Mouse (Mus musculus) midbrain, embryonic 15.5 days (tissue): Measurements from ENCODE around the gene Adamts14. TPM values are rescaled to one million over a fixed set of nuclear protein-coding genes. Genes with fewer than 3 reads are reported as not detected.
A peak's percentile ranks its signal among the peaks of the same experiment; 100 is the strongest.

Experiments used
- ATAC-seq: fragments of 200-750 bp; cut with Nextera tagmentation; replicated peaks from 2 replicates; pipeline ENCODE4 v1.8.0; 2017; ENCODE audit warnings: moderate TSS enrichment
- H3K27ac ChIP-seq: fragments of 300-500 bp; sonication (generic); 2 replicates; pipeline ENCODE4 v1.5.1; 2015; ENCODE audit warnings: mild to moderate bottlenecking, inconsistent platforms
- H3K27me3 ChIP-seq: fragments of 300-500 bp; sonication (generic); replicated peaks from 2 replicates; pipeline ENCODE4 v1.6.1; 2015; ENCODE audit warnings: inconsistent platforms
- H3K36me3 ChIP-seq: fragments of 300-500 bp; sonication (generic); replicated peaks from 2 replicates; pipeline ENCODE4 v1.6.1; 2015; ENCODE audit warnings: inconsistent platforms
- H3K4me1 ChIP-seq: fragments of 300-500 bp; sonication (generic); 2 replicates; pipeline ENCODE4 v1.6.1; 2015; ENCODE audit warnings: inconsistent platforms
- H3K4me2 ChIP-seq: fragments of 300-500 bp; sonication (generic); 2 replicates; pipeline ENCODE4 v1.6.1; 2015; ENCODE audit warnings: inconsistent platforms, mild to moderate bottlenecking, moderate library complexity
- H3K4me3 ChIP-seq: fragments of 300-500 bp; sonication (generic); 2 replicates; pipeline ENCODE4 v1.5.1; 2015; ENCODE audit warnings: mild to moderate bottlenecking, inconsistent platforms
- H3K9ac ChIP-seq: fragments of 300-500 bp; sonication (generic); 2 replicates; pipeline ENCODE4 v1.6.1; 2015; ENCODE audit warnings: mild to moderate bottlenecking, inconsistent platforms
- H3K9me3 ChIP-seq: fragments of 300-500 bp; sonication (generic); 2 replicates; pipeline ENCODE4 v1.6.1; 2016; ENCODE audit warnings: inconsistent platforms
- WGBS: fragments of 180-500 bp; shearing (Covaris S2); methylation state at CpG from one replicate; pipeline ENCODE4 v1.1.7; 2015; ENCODE audit warnings: mixed read lengths; 5-methylcytosine and 5-hydroxymethylcytosine counted together
- polyA plus RNA-seq: library from polyadenylated mRNA; unstranded; fragments of >200 nt; fragmentation: Nextera tagmentation; extraction: Ambion mirVana; gene quantifications from 2 replicates; pipeline ENCODE4 v1.2.1, GENCODE M21; 2015

Gene Adamts14
- polyA plus RNA-seq, 1 experiment from 2014 or later, result 0.43 TPM

DNA sequence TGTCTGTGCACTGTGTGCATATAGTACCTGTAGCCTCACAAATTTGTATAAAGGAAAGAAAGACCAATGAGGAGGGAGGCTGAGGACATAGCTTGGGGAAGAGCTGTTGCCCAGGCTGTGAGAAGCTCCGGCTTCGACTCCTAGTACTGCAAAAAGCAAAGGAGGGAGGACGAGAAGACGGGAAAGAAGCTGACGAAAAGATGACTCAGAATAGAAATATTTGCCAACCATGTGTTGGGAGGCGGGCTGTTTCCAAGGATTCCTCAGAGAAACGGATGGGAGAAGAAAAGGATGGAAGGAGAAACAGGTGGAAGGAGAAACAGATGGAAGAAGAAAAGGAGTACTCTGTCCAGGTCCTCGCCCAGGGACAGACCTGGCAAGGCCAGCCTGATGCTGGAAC, 21.0 kb upstream of the Adamts14 start:
- WGBS, result 83% methylated on average over 8 of the region's 8 CpGs
- Histone ChIP-seq H3K4me1 (no peaks in the 10 kb centered on the region), H3K9me3 (no peaks in the 10 kb centered on the region), H3K27me3 (no peaks in the 10 kb centered on the region), H3K9ac (no peak overlapping the region), H3K4me2 (no peak overlapping the region), H3K27ac (no peak overlapping the region), H3K36me3 (no peaks in the 10 kb centered on the region), H3K4me3 (no peak overlapping the region)
- ATAC-seq, result no peak

DNA sequence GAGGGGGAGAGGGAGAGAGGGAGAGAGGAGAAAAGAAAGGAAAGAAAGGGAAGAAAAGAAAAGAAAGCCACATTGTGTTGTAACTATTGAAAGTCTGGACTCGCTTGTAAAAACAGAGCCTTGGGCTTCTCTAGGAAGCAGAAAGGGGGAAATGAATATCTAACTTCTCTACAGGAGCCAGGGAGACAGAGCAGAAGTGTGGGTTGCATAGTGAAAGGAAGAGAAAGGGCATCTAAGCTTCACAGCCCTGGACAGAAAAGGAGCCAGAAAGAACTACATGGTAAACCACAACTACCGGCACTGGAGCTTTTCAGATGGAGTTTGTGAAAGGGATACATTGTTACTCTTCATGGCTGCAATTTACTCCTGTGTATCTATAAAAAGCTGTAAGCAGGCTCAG, 17.2 kb upstream of the Adamts14 start:
- Histone ChIP-seq H3K27ac (no peak overlapping the region), H3K27me3 (no peaks in the 10 kb centered on the region), H3K4me2 (no peak overlapping the region), H3K9me3 (no peaks in the 10 kb centered on the region), H3K4me3 (no peak overlapping the region), H3K9ac (no peak overlapping the region), H3K4me1 (no peaks in the 10 kb centered on the region), H3K36me3 (no peaks in the 10 kb centered on the region)
- ATAC-seq, result no peak
- WGBS, result 28% methylated on average over 2 of the region's 2 CpGs

DNA sequence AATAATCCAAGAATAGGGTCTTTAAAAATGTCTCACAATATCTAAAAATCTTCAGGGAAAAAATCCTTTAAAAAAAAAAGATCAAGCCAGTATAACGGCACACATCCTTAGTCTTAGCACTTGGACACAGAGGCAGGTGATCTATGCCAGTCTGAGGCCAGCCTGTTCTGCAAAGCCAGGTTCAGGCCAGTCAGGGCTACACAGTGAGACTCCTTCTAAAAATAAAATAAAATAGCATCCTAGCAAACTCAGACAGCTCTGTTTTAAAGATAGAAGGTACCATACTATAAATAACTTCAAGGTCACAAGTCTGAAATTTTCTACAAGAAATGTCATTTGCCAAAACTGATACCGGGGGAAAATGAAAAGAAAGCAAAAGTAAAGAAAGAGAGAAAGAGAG, 16.8 kb upstream of the Adamts14 start:
- ATAC-seq, result no peak

DNA sequence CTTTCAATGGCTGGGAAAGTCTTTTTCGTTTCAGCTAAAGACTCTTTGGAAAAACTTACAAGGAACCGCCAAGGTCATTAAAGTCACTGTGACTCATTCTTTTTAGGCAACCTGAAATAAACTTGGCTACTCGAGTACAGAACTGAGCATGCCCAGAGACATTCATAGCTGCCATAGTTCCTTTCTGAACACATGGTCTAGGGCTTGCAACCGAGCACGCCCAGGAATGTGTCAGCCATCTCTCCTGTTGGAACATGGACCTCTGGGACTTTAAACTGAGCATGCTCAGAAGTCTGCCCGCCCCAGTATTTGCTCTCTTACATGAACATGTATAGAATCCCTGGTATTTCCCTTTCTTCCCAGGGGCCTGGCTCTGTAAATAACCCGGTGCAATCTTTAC, 13.0 kb upstream of the Adamts14 start:
- no peak for ATAC-seq
- Histone ChIP-seq H3K27me3 (no peaks in the 10 kb centered on the region), H3K9me3 (no peaks in the 10 kb centered on the region), H3K4me1 (no peaks in the 10 kb centered on the region), H3K27ac (no peak overlapping the region), H3K36me3 (no peaks in the 10 kb centered on the region), H3K4me3 (no peak overlapping the region), H3K4me2 (no peak overlapping the region), H3K9ac (no peak overlapping the region)
- WGBS, result 57% methylated on average over 7 of the region's 7 CpGs

More for the DNA sequence above, 16.8 kb upstream of the Adamts14 start:
- Histone ChIP-seq H3K27me3 (no peaks in the 10 kb centered on the region), H3K9ac (no peak overlapping the region), H3K4me1 (no peaks in the 10 kb centered on the region), H3K9me3 (no peaks in the 10 kb centered on the region), H3K4me3 (no peak overlapping the region), H3K27ac (no peak overlapping the region), H3K36me3 (no peaks in the 10 kb centered on the region), H3K4me2 (no peak overlapping the region)
- WGBS, result 78% methylated on average over 2 of the region's 2 CpGs

DNA sequence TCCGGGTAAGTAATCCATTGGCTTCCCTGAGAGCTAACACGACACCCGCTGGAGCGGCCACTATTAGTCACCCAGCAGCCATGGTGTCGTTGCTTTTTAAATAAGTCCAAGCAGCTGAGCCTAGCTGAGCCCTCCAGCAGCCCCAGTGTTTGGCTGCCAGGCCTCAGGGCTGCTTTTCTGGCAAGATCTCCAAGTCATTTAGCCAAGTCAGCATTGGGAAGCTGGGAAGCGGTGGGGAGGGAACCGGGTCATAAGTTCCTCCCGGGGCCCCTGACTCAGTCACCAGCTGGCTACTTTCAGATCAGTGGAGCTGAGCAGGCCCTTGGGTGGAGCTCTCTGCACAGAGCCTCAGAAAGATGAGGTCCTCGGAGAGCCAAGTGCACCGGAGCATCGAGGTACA, 12.0 kb upstream of the Adamts14 start:
- Histone ChIP-seq H3K27me3 (no peaks in the 10 kb centered on the region), H3K9ac (no peak overlapping the region), H3K36me3 (no peaks in the 10 kb centered on the region), H3K4me2 (no peak overlapping the region), H3K9me3 (no peaks in the 10 kb centered on the region), H3K4me1 (no peaks in the 10 kb centered on the region), H3K4me3 (no peak overlapping the region), H3K27ac (no peak overlapping the region)
- WGBS, result 77% methylated on average over 11 of the region's 11 CpGs
- ATAC-seq, result no peak

DNA sequence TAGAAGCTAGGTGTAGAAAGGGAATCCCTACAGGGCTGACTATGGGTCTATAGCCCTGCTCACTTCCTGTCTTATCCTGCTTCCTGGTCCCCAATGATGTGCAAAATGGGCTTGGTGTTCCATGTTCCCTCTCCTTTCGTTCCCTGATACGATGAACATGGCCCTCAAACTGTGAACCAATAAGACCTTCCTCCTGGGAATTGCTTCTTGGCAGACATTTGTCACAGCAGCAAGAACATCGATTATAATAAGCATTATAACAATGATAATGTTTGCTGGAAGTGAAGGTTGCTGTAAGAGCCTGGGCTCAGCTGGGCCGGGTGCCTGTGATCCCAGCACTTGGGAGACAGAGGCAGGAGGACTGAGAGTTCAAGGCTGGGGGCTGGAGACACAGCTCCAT, 11.1 kb upstream of the Adamts14 start:
- H3K4me1 ChIP-seq, result no peaks in the 10 kb centered on the region
- ATAC-seq, result no peak
- no peak overlapping the region for H3K27ac ChIP-seq
- H3K4me3 ChIP-seq, result no peak overlapping the region
- H3K9me3 ChIP-seq, result no peaks in the 10 kb centered on the region
- H3K36me3 ChIP-seq, result no peaks in the 10 kb centered on the region
- no peak overlapping the region for H3K9ac ChIP-seq
- WGBS, result 84% methylated on average over 4 of the region's 4 CpGs
- no peak overlapping the region for H3K4me2 ChIP-seq
- no peaks in the 10 kb centered on the region for H3K27me3 ChIP-seq

DNA sequence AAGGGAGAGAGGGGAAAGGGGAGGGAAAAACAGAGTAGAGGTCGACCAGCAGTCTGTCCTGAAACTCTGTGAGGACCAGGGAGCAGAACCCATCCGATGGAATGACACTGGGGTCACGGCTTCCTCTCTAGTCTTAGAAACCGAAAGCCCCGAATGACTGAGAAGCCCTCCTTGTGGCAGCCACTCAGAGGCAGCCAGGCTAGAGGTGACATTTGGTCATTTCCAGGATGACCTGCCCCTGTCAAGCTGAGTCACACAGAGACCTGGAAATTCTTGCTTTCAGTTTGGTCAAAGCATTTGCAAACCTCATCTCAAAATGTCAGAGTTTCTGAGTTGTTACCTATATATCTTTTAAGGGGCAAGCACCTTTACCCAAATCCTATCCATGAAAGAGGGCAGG, 7.9 kb upstream of the Adamts14 start:
- Histone ChIP-seq H3K27ac (no peak overlapping the region), H3K36me3 (no peaks in the 10 kb centered on the region), H3K9me3 (no peaks in the 10 kb centered on the region), H3K27me3 (no peaks in the 10 kb centered on the region), H3K9ac (no peak overlapping the region), H3K4me3 (no peak overlapping the region), H3K4me2 (no peak overlapping the region), H3K4me1 (no peaks in the 10 kb centered on the region)
- ATAC-seq, result no peak
- WGBS, result 82% methylated on average over 5 of the region's 5 CpGs

DNA sequence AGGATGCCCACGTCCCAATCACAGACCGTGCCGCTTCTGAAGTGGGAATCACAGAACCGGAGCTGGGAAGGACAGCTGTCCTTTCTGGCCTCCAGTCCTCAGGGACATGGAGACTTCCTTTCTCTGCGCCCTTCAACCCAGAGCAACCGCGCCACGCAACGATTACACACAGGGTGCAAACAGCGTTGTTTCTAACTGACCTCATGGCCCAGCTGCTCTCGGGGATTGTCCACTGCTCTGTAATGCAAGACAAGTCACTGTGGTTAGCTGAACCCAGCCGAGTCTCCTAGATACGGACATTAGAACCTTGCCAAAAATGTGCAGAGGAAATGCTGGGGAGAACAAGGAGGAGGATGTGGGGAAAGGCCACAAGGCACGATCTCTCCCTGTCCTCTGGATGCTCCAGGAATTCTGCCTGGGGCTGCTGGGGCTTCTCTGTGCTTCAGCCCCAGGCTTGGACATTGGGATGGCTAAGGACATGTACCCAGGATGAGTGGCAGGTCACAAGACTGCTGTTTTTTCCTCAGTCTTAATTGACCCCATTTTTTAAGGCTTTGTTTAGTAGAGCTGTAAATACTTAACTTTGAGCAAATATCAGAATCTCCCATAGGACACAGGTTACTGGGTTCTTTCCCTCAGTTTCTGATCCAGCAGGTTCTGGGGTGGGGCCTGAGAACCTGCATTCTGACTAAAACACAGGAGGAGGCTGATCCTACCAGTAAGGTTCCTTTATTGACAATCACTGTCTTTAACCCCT, 4.9 kb upstream of the Adamts14 start:
- no peak overlapping the region for H3K9ac ChIP-seq
- peaks cover 6% of the 10 kb centered on the region; the same call in 1 of the 2 replicates for H3K4me1 ChIP-seq
- 65% methylated on average over 14 of the region's 14 CpGs for WGBS
- no peak for ATAC-seq
- H3K4me3 ChIP-seq, result no peak overlapping the region
- H3K9me3 ChIP-seq, result no peaks in the 10 kb centered on the region
- 0 out of 2 replicates have a peak, but pooled peaks cover 10% of the 10 kb centered on the region for H3K27me3 ChIP-seq
- no peak overlapping the region for H3K27ac ChIP-seq
- H3K4me2 ChIP-seq, result no peak overlapping the region
- no peaks in the 10 kb centered on the region for H3K36me3 ChIP-seq

DNA sequence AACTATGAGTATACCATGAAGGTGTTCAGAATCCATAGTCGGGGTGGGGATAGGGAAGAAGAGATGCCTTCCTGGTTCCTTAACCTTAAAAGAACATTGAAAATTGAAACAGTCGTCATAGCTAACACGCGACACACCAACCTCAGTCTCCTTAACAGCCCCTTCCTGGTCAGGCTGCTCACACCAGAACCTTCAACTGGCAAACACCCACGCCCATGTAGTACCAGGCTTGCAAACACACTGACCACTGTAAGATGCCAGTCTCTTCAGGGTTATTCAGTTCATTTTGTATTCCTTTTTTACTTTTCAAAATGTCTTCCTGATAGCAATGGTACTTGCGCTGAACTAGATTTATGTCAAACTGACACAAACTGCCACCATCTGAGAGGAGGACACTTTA, 3.8 kb upstream of the Adamts14 start:
- no peaks in the 10 kb centered on the region for H3K9me3 ChIP-seq
- no peak overlapping the region for H3K9ac ChIP-seq
- ATAC-seq, result no peak
- H3K4me3 ChIP-seq, result no peak overlapping the region
- no peak overlapping the region for H3K4me2 ChIP-seq
- peaks cover 10% of the 10 kb centered on the region for H3K4me1 ChIP-seq
- no peaks in the 10 kb centered on the region for H3K36me3 ChIP-seq
- H3K27ac ChIP-seq, result no peak overlapping the region
- 93% methylated on average over 6 of the region's 6 CpGs for WGBS
- H3K27me3 ChIP-seq, result peaks cover 18% of the 10 kb centered on the region

DNA sequence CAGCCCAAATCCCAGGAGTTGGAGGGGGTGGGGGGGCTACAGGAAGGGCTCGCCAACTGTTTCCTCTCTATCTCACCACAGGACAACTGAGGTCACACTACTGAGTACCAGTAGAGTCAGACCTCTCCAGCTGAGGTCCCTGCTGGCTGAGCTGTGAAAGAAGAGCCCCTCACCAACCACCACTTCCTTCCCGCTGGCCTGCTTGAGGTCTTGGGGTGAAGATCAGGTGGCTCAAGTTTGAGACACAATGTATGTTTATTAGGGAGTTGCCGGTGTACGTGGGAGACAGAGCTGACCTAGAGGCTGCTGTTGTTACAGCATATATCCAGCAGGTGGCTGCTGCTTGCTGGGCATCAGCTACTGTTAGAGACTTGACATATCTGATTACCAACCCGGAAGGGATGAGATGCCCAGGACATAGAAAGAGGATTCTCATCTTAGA, 2.5 kb upstream of the Adamts14 start:
- Histone ChIP-seq H3K27me3 (peaks cover 22% of the 10 kb centered on the region), H3K4me1 (peaks cover 10% of the 10 kb centered on the region), H3K4me2 (no peak overlapping the region), H3K27ac (no peak overlapping the region), H3K4me3 (no peak overlapping the region), H3K9ac (no peak overlapping the region), H3K36me3 (no peaks in the 10 kb centered on the region), H3K9me3 (no peaks in the 10 kb centered on the region)
- under 1% methylated on average over 5 of the region's 5 CpGs for WGBS
- ATAC-seq, result peak; percentile 58

DNA sequence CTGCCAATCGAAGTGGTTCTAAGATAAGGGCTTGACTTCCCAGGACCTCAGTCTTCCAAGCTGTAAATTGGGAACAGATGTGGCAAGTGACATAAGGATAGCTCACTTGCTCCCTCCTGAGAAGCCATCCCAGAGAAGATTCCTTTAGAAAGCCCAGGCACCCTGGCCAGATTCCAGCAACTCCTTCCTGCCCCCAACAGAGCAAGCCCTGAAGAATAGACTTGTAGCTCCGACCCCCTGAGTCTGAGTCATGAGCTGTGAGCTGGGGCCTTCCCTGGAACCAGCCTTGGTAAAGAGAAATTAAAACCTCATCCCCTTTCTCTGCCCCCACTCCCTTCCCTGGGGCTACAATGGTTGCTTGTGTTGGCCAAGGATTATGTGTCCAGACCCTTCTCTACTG, 1.3 kb upstream of the Adamts14 start:
- Histone ChIP-seq H3K9me3 (no peaks in the 10 kb centered on the region), H3K4me1 (peaks cover 10% of the 10 kb centered on the region), H3K27ac (no peak overlapping the region), H3K4me3 (no peak overlapping the region), H3K36me3 (no peaks in the 10 kb centered on the region), H3K9ac (no peak overlapping the region), H3K27me3 (peaks cover 22% of the 10 kb centered on the region), H3K4me2 (no peak overlapping the region)
- ATAC-seq, result no peak
- 66% methylated on average over 2 of the region's 2 CpGs for WGBS

DNA sequence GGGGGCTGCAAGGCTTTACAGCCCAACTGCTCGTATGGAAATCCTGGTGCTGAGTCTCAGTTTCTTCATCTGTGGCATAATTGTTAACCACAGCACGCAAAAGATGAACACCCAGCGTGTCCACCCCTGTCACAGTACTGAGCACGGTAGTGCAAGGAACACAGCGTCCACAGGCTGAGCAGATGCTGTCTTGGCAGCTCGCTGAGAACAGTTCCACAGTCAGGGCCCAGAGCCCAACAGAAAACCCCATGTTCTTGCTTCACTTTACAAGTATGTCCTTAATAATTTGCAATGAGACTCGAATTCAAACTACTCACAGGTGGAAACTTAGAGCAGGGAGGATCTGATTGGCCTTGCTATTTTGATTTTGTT, 592 bp upstream of the Adamts14 start:
- Histone ChIP-seq H3K27me3 (peaks cover 22% of the 10 kb centered on the region), H3K4me1 (peaks cover 10% of the 10 kb centered on the region), H3K36me3 (no peaks in the 10 kb centered on the region), H3K4me2 (peak overlapping the region; percentile 99), H3K27ac (no peak overlapping the region), H3K9me3 (no peaks in the 10 kb centered on the region), H3K9ac (peak overlapping the region; percentile 46; the same call in 1 of the 2 replicates), H3K4me3 (peak overlapping the region; percentile 51)
- ATAC-seq, result no peak
- WGBS, result 38% methylated on average over 7 of the region's 7 CpGs

DNA sequence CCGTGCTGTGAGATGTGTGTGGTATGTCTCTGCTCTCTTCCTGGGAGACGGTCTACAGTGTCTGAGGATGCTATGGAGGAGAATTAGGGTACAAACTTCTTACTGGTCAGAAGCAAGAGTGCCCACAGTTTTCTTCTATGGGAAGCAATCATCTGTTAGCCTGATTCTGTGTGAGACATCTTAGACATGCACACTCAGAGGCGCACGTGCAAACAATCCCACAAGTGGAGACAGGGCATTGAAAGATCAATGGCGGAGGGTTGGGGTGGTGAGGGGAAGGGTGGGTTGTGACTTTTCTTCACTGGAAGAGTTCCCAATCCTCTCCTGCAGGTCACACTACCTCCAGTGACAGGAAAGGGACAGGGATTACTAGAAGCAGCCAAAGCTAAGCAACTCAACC, 607 bp downstream of the Adamts14 start:
- Histone ChIP-seq H3K9ac (peak overlapping the region; percentile 46), H3K27me3 (peaks cover 22% of the 10 kb centered on the region), H3K4me3 (peak overlapping the region; percentile 51), H3K4me2 (peak overlapping the region; percentile 99), H3K27ac (no peak overlapping the region), H3K9me3 (no peaks in the 10 kb centered on the region), H3K4me1 (peaks cover 10% of the 10 kb centered on the region), H3K36me3 (no peaks in the 10 kb centered on the region)
- ATAC-seq, result no peak; the same call in 1 of the 2 replicates
- WGBS, result 56% methylated on average over 5 of the region's 5 CpGs
